Mouse (Mus musculus): ENCODE measurements around the gene Gtpbp10. TPM values are rescaled to one million over a fixed set of nuclear protein-coding genes. Genes with fewer than 3 reads are reported as not detected.

Gene Gtpbp10
- polyA plus RNA-seq (2012; rRNA removed): 0.93 and 1.5 TPM in 2 replicates

DNA sequence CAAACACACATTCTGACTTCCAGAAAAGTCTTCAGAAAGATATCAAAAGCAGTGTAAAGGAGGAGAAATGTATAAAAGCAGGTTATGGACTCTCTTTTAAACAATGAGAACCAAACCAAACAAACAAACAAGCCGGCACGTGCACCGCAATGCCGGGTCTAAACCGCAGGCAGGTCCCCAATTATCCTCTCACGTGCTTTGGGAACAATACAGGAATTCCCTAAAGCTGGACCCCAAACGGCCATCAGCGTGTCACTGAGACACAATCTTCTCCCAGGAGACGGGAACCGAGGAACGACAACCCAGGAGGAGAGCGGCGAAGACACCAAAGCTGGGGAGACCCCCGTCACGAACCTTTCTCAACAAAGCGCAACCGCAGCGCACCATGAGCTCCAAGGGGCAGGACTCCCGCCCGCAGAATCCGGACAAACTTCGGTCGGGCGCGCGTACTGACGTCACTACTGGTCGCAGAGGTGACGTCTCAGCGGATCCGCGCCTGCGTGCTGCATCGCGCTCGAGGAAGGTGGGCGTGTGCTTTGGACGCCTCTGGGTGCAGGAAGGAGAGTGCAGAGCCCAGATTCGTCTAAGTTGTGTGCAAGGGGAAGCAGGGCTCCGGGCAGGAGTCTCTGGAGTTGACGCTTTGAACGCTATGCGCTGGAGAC is at the start of gene Gtpbp10:
Gtpbp10 (minus strand) TSS at position 460 of the 662 bp plus-strand sequence.

DNA sequence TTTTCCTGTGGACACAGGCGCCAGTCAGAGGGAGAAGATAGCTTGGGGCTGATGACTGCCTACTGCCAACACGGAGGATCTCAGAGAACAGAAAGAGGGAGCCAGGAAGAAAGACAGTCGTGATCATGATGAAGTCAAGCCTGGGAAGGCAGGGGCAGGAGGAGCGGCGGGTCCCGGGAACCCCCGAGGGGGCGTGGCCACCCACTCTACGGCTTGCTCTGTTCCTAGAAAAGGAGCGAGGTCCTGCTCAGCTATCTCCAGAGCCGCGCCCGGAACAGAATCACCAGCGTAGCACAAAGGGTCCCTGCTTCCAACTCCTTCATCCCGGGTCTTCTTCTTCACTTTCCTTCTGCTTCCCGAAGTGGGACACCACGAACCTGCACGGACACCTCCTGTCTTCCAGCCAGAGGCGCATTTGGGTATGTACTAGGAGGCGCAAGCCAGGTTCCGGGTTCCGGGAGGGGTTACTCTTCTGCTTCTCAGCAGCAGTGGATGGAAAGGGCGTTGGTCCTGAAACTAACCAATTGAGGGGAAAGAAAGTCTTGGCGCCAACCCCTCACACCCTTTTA is 14.5 kb upstream of the Gtpbp10 start, which contains the start of gene Gm8773:
Gm8773 (plus strand) TSS at position 51 of the 569 bp plus-strand sequence.

DNA sequence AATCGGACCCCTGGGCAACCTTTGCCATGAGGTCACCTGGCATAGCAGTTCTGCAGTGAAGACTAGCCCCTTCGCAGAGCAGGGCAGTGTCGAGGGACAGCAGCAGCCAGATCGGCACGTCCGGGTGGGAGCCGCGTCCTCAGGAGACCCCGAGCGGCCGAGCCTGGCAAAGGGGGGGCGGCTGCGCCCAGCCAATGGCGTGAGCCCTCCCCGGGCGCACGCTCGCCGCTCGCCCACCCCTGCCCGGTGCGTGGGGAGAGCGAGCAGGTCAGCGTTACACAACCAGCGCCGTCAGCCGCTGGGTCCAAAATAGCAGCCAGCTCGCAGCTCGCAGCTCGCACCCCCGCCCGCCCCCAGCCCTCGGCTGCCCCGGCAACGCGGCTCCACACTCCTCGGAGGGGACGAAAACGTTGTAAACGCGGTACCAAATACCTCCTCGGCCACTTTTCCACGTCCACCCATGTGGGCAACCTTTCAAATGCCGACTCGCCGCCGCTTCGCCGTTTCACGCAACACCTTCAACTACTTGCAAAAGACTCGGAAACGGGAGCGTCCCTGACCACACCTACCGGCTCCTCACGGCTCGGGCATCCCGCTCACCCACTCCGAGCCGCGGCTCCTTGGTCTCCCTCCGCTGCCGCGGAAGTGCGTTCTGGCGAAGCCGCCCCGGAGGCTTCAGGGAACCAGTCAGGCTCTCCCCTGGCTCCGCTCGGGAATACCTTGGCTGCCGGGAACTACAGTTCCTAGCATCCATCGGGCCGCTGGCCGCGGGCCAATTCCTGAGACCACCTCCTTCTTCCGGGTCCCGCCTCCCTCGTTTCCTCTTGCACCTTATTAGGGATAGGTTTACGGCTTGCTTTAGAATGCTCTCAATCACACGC is 44.9 kb downstream of the Gtpbp10 start, which contains the start of gene Cldn12:
Cldn12 (minus strand) TSS at position 763 of the 881 bp plus-strand sequence.

Other genes starting within 250 kb of the Gtpbp10 start
- gene Cdk14, start 139.2 kb downstream of the Gtpbp10 start, polyA plus RNA-seq (2012; rRNA removed): 2.3 TPM in 2 replicates
- not detected in 2 replicates for gene 1700015F17Rik, start 80.4 kb downstream of the Gtpbp10 start, polyA plus RNA-seq (2012; rRNA removed)
- gene Cldn12, start 44.6 kb downstream of the Gtpbp10 start, polyA plus RNA-seq (2012; rRNA removed): 19.4 and 20.8 TPM in 2 replicates
- 0.14 and 0.16 TPM in 2 replicates for gene Gm8773, start 14.3 kb upstream of the Gtpbp10 start, polyA plus RNA-seq (2012; rRNA removed)
- 8.6 and 13.3 TPM in 2 replicates for gene Cfap69, start 104.7 kb upstream of the Gtpbp10 start, polyA plus RNA-seq (2012; rRNA removed)
- gene Steap2, start 135.0 kb upstream of the Gtpbp10 start, polyA plus RNA-seq (2012; rRNA removed): 5.2 and 8.9 TPM in 2 replicates
- 1.1 and 1.9 TPM in 2 replicates for gene Steap1, start 189.8 kb upstream of the Gtpbp10 start, polyA plus RNA-seq (2012; rRNA removed)

Data from ovary, adult 2 months (tissue).